Mouse (Mus musculus) testis, adult 2 months (tissue): Measurements from ENCODE around the gene Mxd3.

ENCODE experiments used
- CTCF ChIP-seq: fragments of 200-500 bp; IDR thresholded peaks from 2 replicates; pipeline ENCODE4 v1.5.1; 2012; ENCODE audit warnings: low read depth, mild to moderate bottlenecking, inconsistent platforms, low read length, moderate library complexity; ENCODE audit not compliant: control insufficient read depth, insufficient read depth, insufficient replicate concordance
- POLR2A ChIP-seq: fragments of 200-500 bp; IDR thresholded peaks from 2 replicates; pipeline ENCODE4 v1.6.1; 2012; ENCODE audit warnings: low read depth, mild to moderate bottlenecking, inconsistent platforms, low read length, moderate library complexity; ENCODE audit not compliant: control insufficient read depth

GRCm38 (mm10) chr13:55277203-55277602 lies 52.4 kb downstream of the Mxd3 start:
- no peak for TF ChIP-seq CTCF
- no peak for TF ChIP-seq POLR2A
